Mouse (Mus musculus) cortical plate, adult 2 months (tissue): ENCODE results near the gene Kiss1.

Source experiments
- CTCF ChIP-seq: fragments of 200-500 bp; IDR thresholded peaks from 2 replicates; pipeline ENCODE4 v1.5.1; 2011; ENCODE audit warnings: mild to moderate bottlenecking, control low read depth, low read length; ENCODE audit not compliant: insufficient read depth; ENCODE audit errors: extremely low read depth
- POLR2A ChIP-seq: fragments of 200-500 bp; IDR thresholded peaks from 2 replicates; pipeline ENCODE4 v1.6.1; 2011; ENCODE audit warnings: mild to moderate bottlenecking, low read length, control low read depth; ENCODE audit not compliant: insufficient read depth; ENCODE audit errors: extremely low read depth

DNA sequence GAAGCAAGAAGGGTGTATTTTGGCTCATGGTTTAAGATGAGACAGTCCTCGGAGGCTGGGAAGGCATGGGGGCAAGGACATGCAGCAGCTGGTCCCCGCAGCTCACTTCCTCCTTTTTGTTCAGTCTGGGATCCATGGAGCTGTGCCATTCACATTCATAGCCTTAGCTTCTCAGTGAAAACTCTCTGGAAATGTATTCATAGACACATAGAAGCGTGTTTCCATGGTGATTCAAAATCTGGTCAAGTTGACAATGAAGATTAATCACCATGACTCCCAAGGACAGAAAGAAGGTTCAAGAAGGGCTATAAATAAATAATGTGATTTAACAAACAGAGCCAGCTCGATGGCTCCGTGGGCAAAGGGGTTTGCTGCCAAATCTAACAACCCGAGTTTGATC lies 12.3 kb downstream of the Kiss1 start:
- TF ChIP-seq CTCF (no peak), POLR2A (no peak)
